Mouse (Mus musculus) small intestine, adult 2 months (tissue): ENCODE measurements around the gene Rptor.

Experiments
- CTCF ChIP-seq: fragments of 200-500 bp; IDR thresholded peaks from 2 replicates; pipeline ENCODE4 v1.5.1; 2012; ENCODE audit warnings: low read depth, mild to moderate bottlenecking, control low read depth, inconsistent platforms, low read length, moderate library complexity, mixed read lengths; ENCODE audit not compliant: insufficient replicate concordance, insufficient read length; ENCODE audit errors: extremely low read depth
- POLR2A ChIP-seq: fragments of 200-500 bp; IDR thresholded peaks from 2 replicates; pipeline ENCODE4 v1.6.1; 2012; ENCODE audit warnings: low read depth, mild to moderate bottlenecking, control low read depth, inconsistent platforms, low read length, moderate library complexity

DNA sequence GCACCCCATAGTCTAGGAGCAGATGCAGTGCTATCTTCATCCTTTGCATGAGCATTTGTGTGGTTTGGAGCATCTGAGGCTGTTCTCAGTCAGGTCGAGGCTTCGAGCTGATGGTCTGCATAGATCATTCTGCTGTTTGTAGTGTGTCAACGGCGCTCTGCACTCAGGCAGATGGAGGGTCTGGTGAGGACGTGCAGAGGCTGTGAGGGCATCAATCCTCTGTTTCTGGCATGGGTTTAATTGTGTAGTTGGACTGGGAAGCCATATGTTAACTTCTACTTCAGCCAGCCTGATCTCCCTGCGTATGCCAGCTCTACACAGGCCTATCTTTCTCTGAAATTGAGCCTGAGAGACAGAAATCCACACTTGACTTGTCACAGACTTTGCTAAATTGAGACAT lies 23.2 kb downstream of the Rptor start:
- TF ChIP-seq POLR2A (no peak), CTCF (no peak)
